ENCODE assay signal across 14 mouse cellular contexts in genomic region chr2:33713580-33714260, GRCm38 (mm10).
DNase-seq lines count a peak whose midpoint lies in the region; ATAC-seq and TF ChIP-seq lines count a peak whose summit lies in the region.
"Had no signal": no experiment of that assay in that cellular context is flagged by ENCODE, and none has a peak within 500 bp of the region (broad histone marks: within the 10 kb centered on the region; RNA-seq: fewer than 3 reads in every experiment).

No protein-coding gene starts in this region.

- H3K27me3 ChIP-seq in kidney, embryonic 15.5 days = peaks cover 74% of the 10 kb centered on the region
- peaks cover 8% of the 10 kb centered on the region; the same call in 1 of the 2 replicates for H3K27me3 ChIP-seq in forebrain, embryonic 14.5 days (replicated peaks; ENCODE audit: control insufficient read depth, insufficient read depth, low read length)
- 0 out of 2 replicates have a peak, but pooled peaks cover 2% of the 10 kb centered on the region for H3K27me3 ChIP-seq in limb, embryonic 11.5 days (ENCODE audit: control insufficient read depth, insufficient read depth, low read length)
- H3K27me3 ChIP-seq in midbrain, embryonic 16.5 days (ENCODE audit: control insufficient read depth, insufficient read depth, low read depth, low read length) = peaks cover 6% of the 10 kb centered on the region; the same call in 1 of the 2 replicates
- H3K27me3 ChIP-seq in intestine, postnatal 0 days (replicated peaks; ENCODE audit: control insufficient read depth, insufficient read depth, low read length) = peaks cover 35% of the 10 kb centered on the region
- peaks cover 4% of the 10 kb centered on the region for H3K27me3 ChIP-seq in intestine, embryonic 16.5 days (replicated peaks; ENCODE audit: control insufficient read depth, insufficient read depth, low read length)

- H3K4me1 ChIP-seq in kidney, embryonic 15.5 days = peaks cover 37% of the 10 kb centered on the region
- H3K4me1 ChIP-seq in forebrain, embryonic 14.5 days (ENCODE audit: control insufficient read depth, insufficient read depth, low read length) = peaks cover 30% of the 10 kb centered on the region
- H3K4me1 ChIP-seq in limb, embryonic 11.5 days (ENCODE audit: control insufficient read depth, insufficient read depth, low read length) = peaks cover 55% of the 10 kb centered on the region
- H3K4me1 ChIP-seq in midbrain, embryonic 16.5 days (ENCODE audit: control insufficient read depth, insufficient read depth, low read length) = peaks cover 26% of the 10 kb centered on the region
- H3K4me1 ChIP-seq in intestine, postnatal 0 days (replicated peaks; ENCODE audit: control insufficient read depth, insufficient read depth, low read length) = no peaks in the 10 kb centered on the region
- H3K4me1 ChIP-seq in intestine, embryonic 16.5 days (ENCODE audit: control insufficient read depth, insufficient read depth, low read length) = no peaks in the 10 kb centered on the region
- H3K4me1 ChIP-seq: liver, embryonic 12.5 days had no signal

- ATAC-seq in kidney, embryonic 15.5 days (replicated peaks; ENCODE audit: low FRiP score) = no peak
- ATAC-seq in forebrain, embryonic 14.5 days = peak; percentile 59
- no peak for ATAC-seq in limb, embryonic 11.5 days (ENCODE audit: insufficient number of reproducible peaks, low FRiP score, low TSS enrichment, low read depth)
- no peak for ATAC-seq in midbrain, embryonic 16.5 days
- no peak for ATAC-seq in intestine, postnatal 0 days
- no peak for ATAC-seq in intestine, embryonic 16.5 days
- ATAC-seq: liver, embryonic 12.5 days had no signal

- no peak overlapping the region for H3K9ac ChIP-seq in kidney, embryonic 15.5 days
- H3K9ac ChIP-seq in forebrain, embryonic 14.5 days (ENCODE audit: low read length) = peak overlapping the region; percentile 32; the same call in 1 of the 2 replicates
- peak overlapping the region; percentile 55 for H3K9ac ChIP-seq in limb, embryonic 11.5 days (ENCODE audit: low read length)
- H3K9ac ChIP-seq in midbrain, embryonic 16.5 days (ENCODE audit: low read depth, low read length) = no peak overlapping the region; the same call in 1 of the 2 replicates
- H3K9ac ChIP-seq in intestine, postnatal 0 days (ENCODE audit: low read depth, low read length) = no peak overlapping the region
- no peak overlapping the region for H3K9ac ChIP-seq in intestine, embryonic 16.5 days (ENCODE audit: low read depth, low read length)
- H3K9ac ChIP-seq: liver, embryonic 12.5 days had no signal

- 0 out of 2 replicates have a peak overlapping the region, but pooled peaks have one; percentile 18 for H3K27ac ChIP-seq in kidney, embryonic 15.5 days
- H3K27ac ChIP-seq in forebrain, embryonic 14.5 days (ENCODE audit: low read depth, low read length) = no peak overlapping the region
- H3K27ac ChIP-seq in limb, embryonic 11.5 days (replicated peaks; ENCODE audit: low read depth, low read length) = peak overlapping the region; percentile 80
- no peak overlapping the region for H3K27ac ChIP-seq in midbrain, embryonic 16.5 days (ENCODE audit: low read length)
- no peak overlapping the region for H3K27ac ChIP-seq in intestine, postnatal 0 days (ENCODE audit: low read depth, low read length)
- H3K27ac ChIP-seq in intestine, embryonic 16.5 days (ENCODE audit: low read length) = no peak overlapping the region
- H3K27ac ChIP-seq: liver, embryonic 12.5 days had no signal

- no peak for TF ChIP-seq CTCF in intestine, postnatal 0 days (IDR thresholded peaks at IDR 0.05; ENCODE audit: low read depth)

- no peaks in the 10 kb centered on the region for H3K36me3 ChIP-seq in kidney, embryonic 15.5 days
- no peaks in the 10 kb centered on the region for H3K36me3 ChIP-seq in forebrain, embryonic 14.5 days (ENCODE audit: control insufficient read depth, insufficient read depth, low read length)
- H3K36me3 ChIP-seq in limb, embryonic 11.5 days (ENCODE audit: control insufficient read depth, insufficient read depth, low read length) = no peaks in the 10 kb centered on the region
- no peaks in the 10 kb centered on the region for H3K36me3 ChIP-seq in midbrain, embryonic 16.5 days (ENCODE audit: control insufficient read depth, insufficient read depth, low read length)
- H3K36me3 ChIP-seq in intestine, postnatal 0 days (ENCODE audit: control insufficient read depth, insufficient read depth) = no peaks in the 10 kb centered on the region
- H3K36me3 ChIP-seq in intestine, embryonic 16.5 days (ENCODE audit: control insufficient read depth, insufficient read depth, low read length) = no peaks in the 10 kb centered on the region
- H3K36me3 ChIP-seq: liver, embryonic 12.5 days had no signal

- 31% methylated on average over 12 of the region's 12 CpGs for WGBS in kidney, embryonic 15.5 days
- 8% methylated on average over 12 of the region's 12 CpGs for WGBS in forebrain, embryonic 14.5 days
- 25% methylated on average over 12 of the region's 12 CpGs for WGBS in limb, embryonic 11.5 days
- 12% methylated on average over 12 of the region's 12 CpGs for WGBS in midbrain, embryonic 16.5 days
- WGBS in intestine, postnatal 0 days = 50% methylated on average over 12 of the region's 12 CpGs
- WGBS in intestine, embryonic 16.5 days = 51% methylated on average over 12 of the region's 12 CpGs

- no peak overlapping the region for H3K4me3 ChIP-seq in kidney, embryonic 15.5 days (replicated peaks)
- H3K4me3 ChIP-seq in forebrain, embryonic 14.5 days (ENCODE audit: low read depth, low read length) = no peak overlapping the region
- H3K4me3 ChIP-seq in limb, embryonic 11.5 days (ENCODE audit: low read depth, low read length) = peak overlapping the region; percentile 12
- H3K4me3 ChIP-seq in midbrain, embryonic 16.5 days (ENCODE audit: low read depth, low read length) = no peak overlapping the region
- H3K4me3 ChIP-seq in intestine, postnatal 0 days (ENCODE audit: low read depth, low read length) = no peak overlapping the region
- no peak overlapping the region for H3K4me3 ChIP-seq in intestine, embryonic 16.5 days (ENCODE audit: low read length)
- H3K4me3 ChIP-seq: liver, embryonic 12.5 days had no signal

- H3K9me3 ChIP-seq in kidney, embryonic 15.5 days (replicated peaks) = no peaks in the 10 kb centered on the region
- H3K9me3 ChIP-seq in forebrain, embryonic 14.5 days (replicated peaks; ENCODE audit: control insufficient read depth, low read length) = no peaks in the 10 kb centered on the region
- H3K9me3 ChIP-seq in limb, embryonic 11.5 days (ENCODE audit: control insufficient read depth, low read length) = no peaks in the 10 kb centered on the region
- H3K9me3 ChIP-seq in midbrain, embryonic 16.5 days (replicated peaks; ENCODE audit: control insufficient read depth, low read length, poor library complexity, severe bottlenecking) = no peaks in the 10 kb centered on the region
- no peaks in the 10 kb centered on the region for H3K9me3 ChIP-seq in intestine, postnatal 0 days (ENCODE audit: control insufficient read depth)
- H3K9me3 ChIP-seq in intestine, embryonic 16.5 days (ENCODE audit: control insufficient read depth, low read length) = no peaks in the 10 kb centered on the region
- H3K9me3 ChIP-seq: liver, embryonic 12.5 days had no signal

- DNase-seq in kidney, postnatal 4 days = no peak
- peak; percentile 61 for DNase-seq in forebrain, embryonic 14.5 days (ENCODE audit: low spot score)
- DNase-seq in limb, embryonic 11.5 days (ENCODE audit: low spot score) = no peak
- DNase-seq in cerebellum, adult 9-10 months = no peak
- DNase-seq: cerebellum, adult 8-10 months; heart, adult 11 months; kidney, postnatal 14 days; lung, postnatal 10 days; thymus, postnatal 25 days had no signal

- H3K4me2 ChIP-seq in kidney, embryonic 15.5 days = peak overlapping the region; percentile 22; the same call in 1 of the 2 replicates
- H3K4me2 ChIP-seq in forebrain, embryonic 14.5 days (ENCODE audit: low read length) = peak overlapping the region; percentile 32
- H3K4me2 ChIP-seq in limb, embryonic 11.5 days (ENCODE audit: low read depth, severe bottlenecking) = peak overlapping the region; percentile 36
- peak overlapping the region; percentile 28; the same call in 1 of the 2 replicates for H3K4me2 ChIP-seq in midbrain, embryonic 16.5 days (ENCODE audit: low read length)
- no peak overlapping the region for H3K4me2 ChIP-seq in intestine, postnatal 0 days (replicated peaks; ENCODE audit: low read depth)
- H3K4me2 ChIP-seq in intestine, embryonic 16.5 days (ENCODE audit: low read depth, low read length) = no peak overlapping the region
- H3K4me2 ChIP-seq: liver, embryonic 12.5 days had no signal

Comparison
In these comparisons a context has a peak if more than half of its experiments do, and no peak if none do; other contexts are left out.
1. H3K27ac ChIP-seq: peak in kidney, embryonic 15.5 days (single experiment) and limb, embryonic 11.5 days (single experiment); none in forebrain, embryonic 14.5 days (single experiment), midbrain, embryonic 16.5 days (single experiment), intestine, postnatal 0 days (single experiment) and intestine, embryonic 16.5 days (single experiment).
2. H3K4me2 ChIP-seq: peak in kidney, embryonic 15.5 days (single experiment), forebrain, embryonic 14.5 days (single experiment), limb, embryonic 11.5 days (single experiment) and midbrain, embryonic 16.5 days (single experiment); none in intestine, postnatal 0 days (single experiment) and intestine, embryonic 16.5 days (single experiment).
3. H3K9ac ChIP-seq: peak in forebrain, embryonic 14.5 days (single experiment) and limb, embryonic 11.5 days (single experiment); none in kidney, embryonic 15.5 days (single experiment), midbrain, embryonic 16.5 days (single experiment), intestine, postnatal 0 days (single experiment) and intestine, embryonic 16.5 days (single experiment).